Mouse (Mus musculus): Measurements from ENCODE around the gene Fam222a.
A peak's percentile ranks its signal among the peaks of the same experiment; 100 is the strongest.

The Fam222a gene

GRCm38 (mm10) chr5:114560533-114560936 is 7.3 kb upstream of the Fam222a start:
- DNase-seq (ENCODE audit: low spot score): no peak

- no peak for DNase-seq (ENCODE audit: low spot score)
Measured at GRCm38 (mm10) chr5:114560965-114561364, 6.9 kb upstream of the Fam222a start.

GRCm38 (mm10) chr5:114563994-114564393 is 3.8 kb upstream of the Fam222a start:
- no peak for DNase-seq (ENCODE audit: low spot score)

- DNase-seq (ENCODE audit: low spot score): peak; percentile 62
Measured at GRCm38 (mm10) chr5:114565305-114565704, 2.5 kb upstream of the Fam222a start.

GRCm38 (mm10) chr5:114565751-114566150 is 2.1 kb upstream of the Fam222a start:
- DNase-seq (ENCODE audit: low spot score): peak; percentile 60

GRCm38 (mm10) chr5:114566461-114566860 is 1.4 kb upstream of the Fam222a start:
- no peak for DNase-seq (ENCODE audit: low spot score)

- DNase-seq (ENCODE audit: low spot score): peak; percentile 96
Measured at GRCm38 (mm10) chr5:114567075-114567517, 720 bp upstream of the Fam222a start.

- no peak for DNase-seq (ENCODE audit: low spot score)
Measured at GRCm38 (mm10) chr5:114568818-114569217, 1.0 kb downstream of the Fam222a start.

GRCm38 (mm10) chr5:114569918-114570670 is 2.3 kb downstream of the Fam222a start:
- DNase-seq (ENCODE audit: low spot score): peak; percentile 71

GRCm38 (mm10) chr5:114570791-114571450 is 3.1 kb downstream of the Fam222a start:
- no peak for DNase-seq (ENCODE audit: low spot score)

GRCm38 (mm10) chr5:114571451-114572030 is 3.7 kb downstream of the Fam222a start:
- DNase-seq (ENCODE audit: low spot score): no peak

GRCm38 (mm10) chr5:114572997-114573396 is 5.2 kb downstream of the Fam222a start:
- no peak for DNase-seq (ENCODE audit: low spot score)

GRCm38 (mm10) chr5:114573920-114574628 is 6.3 kb downstream of the Fam222a start:
- DNase-seq (ENCODE audit: low spot score): peak; percentile 70

- no peak for DNase-seq (ENCODE audit: low spot score)
Measured at GRCm38 (mm10) chr5:114575010-114575409, 7.2 kb downstream of the Fam222a start.

- DNase-seq (ENCODE audit: low spot score): no peak
Measured at GRCm38 (mm10) chr5:114575530-114575929, 7.7 kb downstream of the Fam222a start.

- DNase-seq (ENCODE audit: low spot score): no peak
Measured at GRCm38 (mm10) chr5:114575986-114576605, 8.3 kb downstream of the Fam222a start.

GRCm38 (mm10) chr5:114578361-114578760 is 10.5 kb downstream of the Fam222a start:
- DNase-seq (ENCODE audit: low spot score): no peak

GRCm38 (mm10) chr5:114579714-114580357 is 12.0 kb downstream of the Fam222a start:
- no peak for DNase-seq (ENCODE audit: low spot score)

- no peak for DNase-seq (ENCODE audit: low spot score)
Measured at GRCm38 (mm10) chr5:114581486-114581885, 13.7 kb downstream of the Fam222a start.

GRCm38 (mm10) chr5:114583046-114583445 is 15.2 kb downstream of the Fam222a start:
- no peak for DNase-seq (ENCODE audit: low spot score)

- DNase-seq (ENCODE audit: low spot score): no peak
Measured at GRCm38 (mm10) chr5:114583490-114584175, 15.8 kb downstream of the Fam222a start.
